Mouse (Mus musculus): Measurements from ENCODE around the gene Camkmt.

DNA sequence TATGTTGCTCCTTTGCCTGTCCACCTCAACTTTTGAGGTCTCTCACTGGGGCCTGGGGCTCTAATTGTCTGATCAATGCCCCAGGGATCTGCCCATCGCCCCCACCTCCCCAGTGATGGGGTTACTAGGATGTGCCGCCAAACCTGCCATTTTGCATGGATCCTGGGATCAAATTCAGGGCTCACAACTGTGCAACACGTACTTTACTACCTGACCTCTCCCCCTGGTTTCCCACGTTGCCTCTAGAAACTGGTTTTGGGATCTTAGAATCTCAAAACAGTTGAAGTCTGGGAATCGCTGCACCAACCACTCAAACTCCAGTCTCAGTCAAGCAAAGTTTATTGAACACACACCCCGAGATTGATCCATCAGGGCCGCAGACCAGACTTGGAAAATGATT lies 32.1 kb upstream of the Camkmt start:
- no peak for TF ChIP-seq GATA1 (IDR thresholded peaks at IDR 0.05; ENCODE audit: low read length)
- no peak for TF ChIP-seq TAL1 (IDR thresholded peaks at IDR 0.05; ENCODE audit: low read length)

All from erythroblast, embryonic 14.5 days (primary cell).